Mouse (Mus musculus) thymus, adult 2 months (tissue): ENCODE data around the gene Ccdc9b. TPM values are rescaled to one million over a fixed set of nuclear protein-coding genes. Genes with fewer than 3 reads are reported as not detected.
A peak's percentile ranks its signal among the peaks of the same experiment; 100 is the strongest.

Source experiments
- DNase-seq: peaks from one replicate; pipeline ENCODE4 v3.0.0; 2021
- H3K27ac ChIP-seq: fragments of 200-500 bp; 2 replicates; pipeline ENCODE4 v1.5.1; 2012; ENCODE audit warnings: low read length, control low read depth; ENCODE audit not compliant: control insufficient read depth, insufficient read depth
- H3K27me3 ChIP-seq: fragments of 200-500 bp; 2 replicates; pipeline ENCODE4 v1.6.1; 2012; ENCODE audit warnings: mild to moderate bottlenecking, low read length, moderate library complexity, mixed read lengths; ENCODE audit not compliant: control insufficient read depth, insufficient read depth
- H3K36me3 ChIP-seq: fragments of 200-500 bp; 2 replicates; pipeline ENCODE4 v1.6.1; 2012; ENCODE audit warnings: mild to moderate bottlenecking, low read length, moderate library complexity; ENCODE audit not compliant: control insufficient read depth, insufficient read depth
- H3K4me1 ChIP-seq: fragments of 200-500 bp; replicated peaks from 2 replicates; pipeline ENCODE4 v1.6.1; 2012; ENCODE audit warnings: low read length; ENCODE audit not compliant: control insufficient read depth, insufficient read depth
- H3K4me3 ChIP-seq: fragments of 200-500 bp; 2 replicates; pipeline ENCODE4 v1.5.1; 2012; ENCODE audit warnings: mild to moderate bottlenecking, low read length, control low read depth, moderate library complexity; ENCODE audit not compliant: control insufficient read depth, insufficient read depth
- CTCF ChIP-seq: fragments of 200-500 bp; IDR thresholded peaks from 2 replicates; pipeline ENCODE4 v1.5.1; 2012; ENCODE audit warnings: mild to moderate bottlenecking, control low read depth, low read length, moderate library complexity, borderline replicate concordance; ENCODE audit not compliant: control insufficient read depth, poor library complexity, insufficient read depth; ENCODE audit errors: extremely low read depth
- POLR2A ChIP-seq: fragments of 200-500 bp; IDR thresholded peaks from 2 replicates; pipeline ENCODE4 v1.6.1; 2012; ENCODE audit warnings: mild to moderate bottlenecking, low read length, control low read depth, moderate library complexity; ENCODE audit not compliant: control insufficient read depth, poor library complexity, insufficient read depth; ENCODE audit errors: extremely low read depth
- WGBS: fragments of 180-500 bp; shearing (Covaris S2); methylation state at CpG from one replicate; pipeline ENCODE4 v1.1.7; 2018; 5-methylcytosine and 5-hydroxymethylcytosine counted together
- polyA plus RNA-seq: library from polyadenylated mRNA; depleted of rRNA; stranded (reverse); fragments of >200 nt; gene quantifications from 2 replicates; pipeline ENCODE4 v1.2.3, GENCODE M21; 2012

Gene Ccdc9b
- polyA plus RNA-seq, 1 experiment = 1.8 TPM

DNA sequence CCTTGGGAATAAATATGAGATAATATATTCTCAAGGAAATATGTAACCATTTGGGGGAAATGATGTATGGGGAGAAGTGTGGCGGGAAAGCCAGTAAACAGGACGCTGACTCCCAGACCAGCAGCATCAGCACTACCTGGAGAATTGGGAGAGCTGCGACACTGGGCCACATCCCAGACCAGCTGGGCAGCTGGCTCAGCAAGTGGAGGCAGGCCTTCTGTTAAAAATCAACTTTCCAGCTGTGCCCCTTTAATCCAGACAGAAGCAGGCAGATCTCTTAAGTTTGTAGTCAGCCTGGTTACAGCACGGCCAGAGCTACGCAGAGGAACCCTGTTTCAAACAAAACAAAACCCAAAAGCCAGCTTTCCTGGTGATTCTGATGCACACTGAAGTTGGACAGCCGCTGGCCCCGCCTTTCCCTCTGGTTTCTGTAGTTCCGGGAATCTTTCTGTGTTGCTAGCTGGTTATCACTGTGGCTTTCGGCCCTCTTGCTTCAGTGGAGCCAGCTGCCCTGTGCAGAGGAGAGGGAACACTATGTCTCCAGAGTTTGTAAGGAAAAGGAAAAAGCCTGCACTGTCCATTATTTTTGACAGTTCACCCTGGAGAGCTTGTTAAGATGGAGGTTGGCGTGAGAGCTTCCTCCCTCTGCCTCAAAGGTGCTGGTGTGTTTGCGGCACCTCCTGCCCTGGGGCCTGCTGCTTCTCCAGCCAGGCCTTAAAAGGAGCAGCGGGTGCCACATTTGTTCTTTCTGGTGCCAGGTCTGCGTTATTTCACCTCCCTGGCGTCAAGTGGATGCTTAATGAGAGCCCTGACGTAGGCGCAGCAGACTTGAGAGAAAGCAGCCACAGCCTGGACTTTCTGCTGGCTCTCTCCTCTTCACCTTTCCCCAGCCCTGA lies 10.3 kb downstream of the Ccdc9b start:
- 93% methylated on average over 16 of the region's 16 CpGs for WGBS

DNA sequence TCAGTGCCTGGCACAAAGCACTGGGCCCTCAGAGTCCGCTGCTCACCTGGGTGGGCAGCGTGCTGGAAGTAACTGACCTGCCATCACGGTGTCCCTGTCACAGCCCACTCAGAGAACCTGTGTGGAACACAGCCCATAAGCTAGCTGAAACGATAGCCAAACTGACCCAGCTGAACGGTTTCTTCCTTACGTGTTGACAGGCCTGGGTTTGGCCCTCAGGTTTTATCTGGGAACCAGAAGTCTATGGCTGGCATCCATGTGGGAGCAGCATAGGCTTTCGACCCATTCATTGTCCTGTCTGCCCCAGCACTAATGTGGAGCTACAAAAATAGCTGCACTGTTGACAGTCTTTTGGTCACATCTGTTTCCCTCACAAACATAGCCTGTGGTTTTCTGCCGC lies 12.0 kb downstream of the Ccdc9b start:
- Histone ChIP-seq H3K4me1 (peaks cover 34% of the 10 kb centered on the region), H3K27ac (no peak overlapping the region), H3K27me3 (no peaks in the 10 kb centered on the region), H3K36me3 (no peaks in the 10 kb centered on the region), H3K4me3 (no peak overlapping the region)
- WGBS = 48% methylated on average over 8 of the region's 8 CpGs
- DNase-seq = no peak
- no peak for TF ChIP-seq POLR2A
- TF ChIP-seq CTCF = no peak

More for the DNA sequence above, 10.3 kb downstream of the Ccdc9b start:
- H3K4me3 ChIP-seq = no peak overlapping the region
- H3K27me3 ChIP-seq = no peaks in the 10 kb centered on the region
- H3K27ac ChIP-seq = no peak overlapping the region
- DNase-seq = no peak
- H3K4me1 ChIP-seq = peaks cover 25% of the 10 kb centered on the region
- no peak for TF ChIP-seq POLR2A
- TF ChIP-seq CTCF = no peak
- H3K36me3 ChIP-seq = no peaks in the 10 kb centered on the region

DNA sequence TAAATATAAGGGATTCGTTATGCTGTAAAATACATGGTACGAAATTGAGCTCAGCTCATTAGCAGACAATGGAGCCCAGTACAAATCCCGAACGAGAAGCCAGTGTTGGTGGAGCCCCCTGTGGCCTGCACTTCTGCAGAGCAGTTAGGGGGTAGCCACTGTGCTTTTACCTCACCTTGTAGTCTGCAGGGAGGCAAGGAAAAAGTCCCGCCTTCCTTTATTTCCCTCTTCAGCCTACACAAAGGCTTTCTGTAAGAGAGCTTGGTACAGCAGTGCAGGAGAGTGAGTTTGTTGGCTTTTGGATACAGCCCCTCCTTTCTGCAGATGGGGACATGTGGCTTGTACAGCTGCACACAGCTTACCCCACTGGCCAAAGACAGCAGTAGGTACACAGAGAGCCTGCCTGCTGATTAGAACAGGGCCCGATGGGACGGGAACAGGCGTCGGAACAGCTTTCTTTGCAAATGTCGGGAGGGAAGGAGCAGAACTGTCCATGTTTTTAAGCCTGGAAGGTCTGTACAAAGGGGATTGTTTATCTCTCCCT lies 13.0 kb downstream of the Ccdc9b start:
- no peak for TF ChIP-seq CTCF
- TF ChIP-seq POLR2A = no peak
- no peak overlapping the region for H3K27ac ChIP-seq
- DNase-seq = no peak
- WGBS = 55% methylated on average over 10 of the region's 10 CpGs
- no peak overlapping the region for H3K4me3 ChIP-seq
- peaks cover 43% of the 10 kb centered on the region for H3K4me1 ChIP-seq
- H3K27me3 ChIP-seq = no peaks in the 10 kb centered on the region
- no peaks in the 10 kb centered on the region for H3K36me3 ChIP-seq

DNA sequence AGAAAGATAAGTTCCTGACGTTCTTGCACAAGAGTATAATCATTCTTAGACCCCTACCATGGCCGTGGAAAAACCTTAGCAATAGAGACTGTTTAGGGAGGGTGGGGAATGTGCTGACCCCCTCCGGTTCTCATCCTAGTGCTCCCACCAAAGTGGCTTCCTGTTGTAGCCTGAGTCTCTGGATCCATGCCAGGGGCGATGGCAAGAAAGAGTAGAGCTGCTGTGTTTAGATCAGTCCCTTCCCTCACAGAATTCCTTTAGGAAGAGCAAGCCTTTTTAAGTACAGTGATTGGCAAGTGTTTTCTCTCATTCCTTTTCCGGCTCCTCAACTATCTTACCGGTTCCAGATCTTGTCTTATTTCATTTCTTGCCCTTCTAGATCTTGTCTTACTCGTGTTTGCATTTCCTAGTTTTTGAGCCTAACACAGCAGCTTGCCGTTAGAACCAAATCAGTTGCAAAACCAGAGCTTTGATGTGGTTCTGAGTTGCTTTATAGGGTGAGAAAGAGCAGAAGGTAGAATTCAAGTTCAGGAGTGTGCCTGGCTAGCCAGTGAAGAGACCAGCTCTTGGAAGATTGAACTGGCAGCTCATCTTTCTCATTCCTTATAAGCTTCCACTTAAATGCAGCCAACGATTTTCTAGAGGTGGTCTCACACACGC lies 15.0 kb downstream of the Ccdc9b start:
- Histone ChIP-seq H3K27ac (peak overlapping the region; percentile 43), H3K4me3 (peak overlapping the region; percentile 27; the same call in 1 of the 2 replicates), H3K27me3 (no peaks in the 10 kb centered on the region), H3K4me1 (peaks cover 45% of the 10 kb centered on the region), H3K36me3 (no peaks in the 10 kb centered on the region)
- TF ChIP-seq POLR2A (no peak), CTCF (no peak)
- no peak for DNase-seq
- 3% methylated on average over 10 of the region's 10 CpGs for WGBS

DNA sequence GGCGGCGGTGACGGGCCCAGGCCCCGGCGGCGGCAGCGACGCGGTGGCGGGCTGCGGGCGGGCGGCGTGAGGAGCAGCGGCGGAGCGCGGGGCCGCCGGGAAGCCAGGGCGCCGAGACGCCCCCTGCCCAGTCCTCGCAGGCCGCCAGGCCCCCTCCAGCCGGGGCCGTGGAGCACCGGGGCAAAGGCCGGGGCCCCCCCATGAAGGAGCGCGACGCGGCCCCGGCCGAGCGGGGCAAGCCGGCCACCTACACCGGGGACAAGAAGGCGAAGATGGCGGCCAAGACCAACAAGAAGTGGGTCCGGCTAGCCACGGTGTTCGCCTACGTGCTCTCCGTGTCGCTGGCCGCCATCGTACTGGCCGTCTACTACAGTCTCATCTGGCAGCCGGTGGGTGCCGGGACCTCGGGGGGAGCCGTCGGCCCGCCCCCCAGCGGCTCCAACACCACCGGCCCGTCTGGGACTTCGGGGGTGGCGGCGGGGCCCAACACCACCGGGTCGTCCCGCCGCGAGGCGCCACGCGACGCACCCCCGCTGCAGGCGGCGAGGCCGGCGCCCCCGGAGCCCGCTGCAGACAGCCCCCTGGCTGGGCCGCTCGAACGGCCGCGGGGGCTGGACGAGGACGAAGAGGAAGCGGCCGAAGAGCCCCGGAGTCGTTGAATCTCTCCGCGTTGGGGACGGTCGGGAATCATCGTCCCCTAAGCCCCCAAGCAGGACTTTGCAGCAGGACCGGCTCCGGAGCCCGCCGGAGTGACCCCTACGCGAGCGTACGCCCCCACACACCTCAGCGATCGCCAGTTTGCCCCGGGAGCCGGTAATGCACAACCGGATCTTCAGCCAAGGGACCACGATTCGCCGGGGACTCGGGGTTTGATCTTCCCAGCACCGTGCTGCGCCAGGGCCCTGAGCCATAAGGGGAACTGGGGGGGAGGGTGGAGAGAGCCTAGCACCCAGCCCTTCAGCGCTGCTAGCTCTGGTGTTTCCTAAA lies 16.3 kb downstream of the Ccdc9b start:
- Histone ChIP-seq H3K4me3 (peak overlapping the region; percentile 93), H3K27me3 (no peaks in the 10 kb centered on the region), H3K36me3 (no peaks in the 10 kb centered on the region), H3K4me1 (peaks cover 45% of the 10 kb centered on the region), H3K27ac (peak overlapping the region; percentile 17; the same call in 1 of the 2 replicates)
- 4% methylated on average over 113 of the region's 113 CpGs for WGBS
- peak; percentile 56 for DNase-seq
- TF ChIP-seq POLR2A (no peak), CTCF (peak; percentile 35; the same call in 1 of the 2 replicates)
